Mouse (Mus musculus) forebrain, postnatal 0 days (tissue): ENCODE measurements around the gene Ces3b. TPM values are rescaled to one million over a fixed set of nuclear protein-coding genes. Genes with fewer than 3 reads are reported as not detected.
A peak's percentile ranks its signal among the peaks of the same experiment; 100 is the strongest.

ENCODE experiments used
- ATAC-seq: fragments of 200-750 bp; cut with Nextera tagmentation; 2 replicates; pipeline ENCODE4 v1.8.0; 2017; ENCODE audit warnings: mild to moderate bottlenecking, moderate library complexity
- DNase-seq: peaks from one replicate; pipeline ENCODE4 v3.0.0-alpha.2; 2015
- H3K27ac ChIP-seq: fragments of 300-500 bp; sonication (generic); 2 replicates; pipeline ENCODE4 v1.5.1; 2014; ENCODE audit warnings: low read depth, mild to moderate bottlenecking, antibody characterized with exemption, low read length, moderate library complexity, mixed read lengths
- H3K27me3 ChIP-seq: fragments of 300-500 bp; sonication (generic); 2 replicates; pipeline ENCODE4 v1.6.1; 2014; ENCODE audit warnings: mild to moderate bottlenecking, low read length, mixed read lengths; ENCODE audit not compliant: insufficient read depth
- H3K36me3 ChIP-seq: fragments of 300-500 bp; sonication (generic); 2 replicates; pipeline ENCODE4 v1.6.1; 2014; ENCODE audit warnings: mild to moderate bottlenecking, moderate library complexity; ENCODE audit not compliant: insufficient read depth
- H3K4me1 ChIP-seq: fragments of 300-500 bp; sonication (generic); 2 replicates; pipeline ENCODE4 v1.6.1; 2014; ENCODE audit warnings: antibody characterized with exemption; ENCODE audit not compliant: insufficient read depth
- H3K4me2 ChIP-seq: fragments of 300-500 bp; sonication (generic); 2 replicates; pipeline ENCODE4 v1.6.1; 2014; ENCODE audit warnings: low read depth, mild to moderate bottlenecking, moderate library complexity
- H3K4me3 ChIP-seq: fragments of 300-500 bp; sonication (generic); 2 replicates; pipeline ENCODE4 v1.5.1; 2014; ENCODE audit warnings: low read depth, low read length, mixed read lengths
- H3K9ac ChIP-seq: fragments of 300-500 bp; sonication (generic); 2 replicates; pipeline ENCODE4 v1.6.1; 2014; ENCODE audit warnings: mild to moderate bottlenecking
- H3K9me3 ChIP-seq: fragments of 300-500 bp; sonication (generic); 2 replicates; pipeline ENCODE4 v1.6.1; 2016; ENCODE audit warnings: low read length
- CTCF ChIP-seq: sonication (generic); IDR thresholded peaks from 2 replicates; pipeline ENCODE4 v1.5.1; 2016; ENCODE audit warnings: antibody characterized with exemption, control low read depth, low read depth
- WGBS: fragments of 180-500 bp; shearing (Covaris S2); extraction: QIAGEN DNeasy Blood & Tissue Kit; methylation state at CpG from one replicate; pipeline ENCODE4 v1.1.7; 2014; 5-methylcytosine and 5-hydroxymethylcytosine counted together
- polyA plus RNA-seq: library from polyadenylated mRNA; unstranded; fragments of >200 nt; fragmentation: Nextera tagmentation; extraction: Ambion mirVana; gene quantifications from 2 replicates; pipeline ENCODE4 v1.2.1, GENCODE M21; 2015
- total RNA-seq: library from RNA; depleted of rRNA; stranded (reverse); fragments of >200 nt; gene quantifications from 2 replicates; pipeline ENCODE4 v1.2.3, GENCODE M21; 2014; rRNA removed

Ces3b gene
- total and polyA plus RNA-seq, 2 experiments from 2014 or later = not detected

DNA sequence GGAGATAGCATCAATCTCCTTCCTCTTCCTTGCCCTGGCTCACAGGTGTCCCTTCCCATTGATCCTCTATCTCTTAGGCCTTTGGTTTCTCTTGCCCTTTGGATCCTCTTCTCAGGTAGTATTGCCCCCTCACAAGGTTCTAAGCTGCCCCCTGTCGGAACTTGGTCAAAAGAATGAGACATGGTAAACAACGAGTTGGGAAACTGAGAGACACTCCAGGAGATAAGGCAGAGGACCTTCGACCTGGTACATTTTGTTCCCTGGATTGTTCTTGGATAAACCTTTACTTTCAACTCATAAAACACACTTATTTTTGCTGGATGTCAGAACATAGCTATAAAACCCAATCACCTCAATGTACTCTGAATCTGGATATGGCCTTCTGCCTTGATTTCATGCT is 20.7 kb downstream of the Ces3b start:
- no peak for DNase-seq
- no peak for ATAC-seq
- Histone ChIP-seq H3K27me3 (no peaks in the 10 kb centered on the region), H3K27ac (no peak overlapping the region), H3K9me3 (no peaks in the 10 kb centered on the region), H3K4me1 (no peaks in the 10 kb centered on the region), H3K4me3 (no peak overlapping the region), H3K9ac (no peak overlapping the region), H3K4me2 (no peak overlapping the region), H3K36me3 (no peaks in the 10 kb centered on the region)
- TF ChIP-seq CTCF = no peak
- WGBS = 85% methylated on average over 3 of the region's 3 CpGs

DNA sequence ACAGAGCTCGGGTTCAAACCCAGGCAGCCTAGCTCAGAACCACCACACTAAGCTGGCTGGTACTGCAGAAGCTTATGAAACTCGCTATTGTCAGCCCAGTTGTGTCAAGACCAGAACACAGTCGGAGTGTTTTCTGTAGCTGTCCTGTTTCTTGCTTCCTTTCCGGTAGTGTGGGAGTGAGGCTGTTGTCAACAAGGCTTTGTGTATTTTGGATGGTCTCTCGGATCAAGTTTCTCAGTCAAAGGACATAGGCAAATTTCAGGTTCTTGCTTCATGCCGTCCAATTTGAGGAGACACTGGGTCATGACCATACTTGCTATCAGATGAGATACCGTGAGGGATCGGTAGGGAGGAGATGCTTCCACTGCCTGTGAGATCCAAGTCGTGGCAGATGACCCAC is 46.3 kb downstream of the Ces3b start:
- Histone ChIP-seq H3K36me3 (no peaks in the 10 kb centered on the region), H3K9me3 (no peaks in the 10 kb centered on the region), H3K4me1 (no peaks in the 10 kb centered on the region), H3K9ac (no peak overlapping the region), H3K4me3 (no peak overlapping the region), H3K27ac (no peak overlapping the region), H3K27me3 (no peaks in the 10 kb centered on the region), H3K4me2 (no peak overlapping the region)
- DNase-seq (no peak), ATAC-seq (no peak)
- 87% methylated on average over 9 of the region's 9 CpGs for WGBS
- no peak for TF ChIP-seq CTCF

DNA sequence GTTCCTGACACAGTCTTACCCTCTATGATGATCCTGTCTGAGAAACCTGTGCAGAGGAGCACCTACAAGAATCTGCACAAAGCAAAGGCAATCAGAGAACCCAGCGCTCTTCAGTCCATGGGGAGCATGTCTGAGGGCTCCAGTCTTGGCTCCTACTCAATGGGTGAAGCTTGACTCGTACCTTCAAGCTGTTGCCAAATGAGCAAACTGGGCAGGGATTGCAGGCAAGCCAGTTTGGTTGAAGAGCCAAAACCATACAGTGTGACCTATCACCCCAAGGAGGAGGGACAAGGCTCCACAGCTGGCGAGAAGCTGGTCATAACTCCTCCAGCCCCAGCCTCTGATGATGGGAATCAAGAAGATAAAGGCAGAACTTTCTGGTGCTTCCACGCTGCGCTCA is 48.0 kb downstream of the Ces3b start, which contains the start of gene Ces4a:
Gene Ces4a, plus strand, starts transcription at position 292 of the 400 bp plus-strand sequence.
- Histone ChIP-seq H3K27ac (no peak within 1 kb of the TSS), H3K27me3 (no peaks in the 10 kb centered on the region), H3K36me3 (no peaks in the 10 kb centered on the region), H3K4me1 (no peaks in the 10 kb centered on the region), H3K4me3 (no peak within 1 kb of the TSS), H3K9me3 (no peaks in the 10 kb centered on the region), H3K4me2 (no peak within 1 kb of the TSS), H3K9ac (no peak within 1 kb of the TSS)
- no peak for TF ChIP-seq CTCF
- DNase-seq (no peak), ATAC-seq (no peak)
- WGBS = 84% methylated on average over 5 of the region's 5 CpGs

DNA sequence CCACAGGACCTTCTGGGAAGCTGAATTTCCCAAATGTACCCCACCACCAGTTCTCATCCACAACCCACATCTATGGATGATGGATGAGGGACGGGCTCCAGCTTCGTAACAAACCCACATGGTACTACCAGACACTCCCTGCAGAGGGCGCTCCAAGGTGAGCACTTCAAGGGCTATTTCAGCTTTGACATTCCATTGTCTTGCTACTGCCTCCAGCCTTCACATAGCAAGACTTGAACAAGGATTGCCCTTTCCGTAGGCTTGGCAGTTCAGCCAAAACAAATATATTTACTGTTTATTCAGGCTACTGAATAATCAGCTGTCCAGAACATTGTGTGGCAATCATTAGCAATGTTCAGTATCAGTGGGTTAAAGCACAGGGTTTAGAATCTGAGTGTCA is 54.9 kb downstream of the Ces3b start:
- no peaks in the 10 kb centered on the region for H3K27me3 ChIP-seq
- H3K9ac ChIP-seq = no peak overlapping the region
- H3K4me2 ChIP-seq = no peak overlapping the region
- no peaks in the 10 kb centered on the region for H3K36me3 ChIP-seq
- H3K4me1 ChIP-seq = no peaks in the 10 kb centered on the region
- TF ChIP-seq CTCF = peak; percentile 68
- H3K4me3 ChIP-seq = no peak overlapping the region
- H3K27ac ChIP-seq = no peak overlapping the region
- DNase-seq (peak; percentile 49), ATAC-seq (no peak)
- H3K9me3 ChIP-seq = no peaks in the 10 kb centered on the region
- 18% methylated on average over 4 of the region's 4 CpGs for WGBS

DNA sequence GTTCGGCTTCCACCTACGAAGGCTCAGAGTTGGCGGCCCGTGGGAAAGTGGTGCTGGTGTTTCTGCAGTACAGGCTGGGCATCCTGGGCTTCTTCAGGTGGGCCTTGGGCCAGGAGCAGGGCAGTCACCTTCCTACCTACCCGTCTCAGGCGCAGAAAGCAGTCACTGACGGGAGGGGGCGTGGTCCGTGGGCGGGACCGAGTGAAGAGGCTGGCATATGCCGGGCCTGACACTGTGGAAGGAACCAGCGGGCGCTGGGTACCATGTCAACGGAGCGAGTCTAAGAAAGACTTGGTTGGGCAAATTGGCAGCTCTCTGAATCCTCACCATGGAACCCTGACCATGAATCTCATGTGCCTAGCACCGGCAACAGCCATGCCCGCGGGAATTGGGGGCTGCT is 58.8 kb downstream of the Ces3b start:
- no peak overlapping the region for H3K4me3 ChIP-seq
- no peak for TF ChIP-seq CTCF
- no peaks in the 10 kb centered on the region for H3K4me1 ChIP-seq
- WGBS = 42% methylated on average over 19 of the region's 19 CpGs
- no peaks in the 10 kb centered on the region for H3K9me3 ChIP-seq
- no peak for ATAC-seq
- H3K4me2 ChIP-seq = no peak overlapping the region
- no peak for DNase-seq
- no peak overlapping the region for H3K9ac ChIP-seq
- no peaks in the 10 kb centered on the region for H3K36me3 ChIP-seq
- H3K27ac ChIP-seq = no peak overlapping the region
- H3K27me3 ChIP-seq = no peaks in the 10 kb centered on the region

Other genes with a start within 250 kb of the Ces3b start
- gene Ces2c, start 236.7 kb upstream of the Ces3b start, total RNA-seq = not detected in 2 replicates
- 0.16 TPM in 1 of 2 replicates, not detected in the other for gene Ces2c, start 236.7 kb upstream of the Ces3b start, polyA plus RNA-seq
- not detected in 2 replicates for gene Ces2e, start 157.5 kb upstream of the Ces3b start, total RNA-seq
- not detected in 2 replicates for gene Ces2e, start 157.5 kb upstream of the Ces3b start, polyA plus RNA-seq
- gene Ces2f, start 136.4 kb upstream of the Ces3b start, total RNA-seq = not detected in 2 replicates
- gene Ces2f, start 136.4 kb upstream of the Ces3b start, polyA plus RNA-seq = not detected in 2 replicates
- 0.31 and 0.76 TPM in 2 replicates for gene Ces2g, start 122.0 kb upstream of the Ces3b start, total RNA-seq
- gene Ces2g, start 122.0 kb upstream of the Ces3b start, polyA plus RNA-seq = 0.08 and 0.20 TPM in 2 replicates
- not detected in 2 replicates for gene Ces2h, start 82.9 kb upstream of the Ces3b start, total RNA-seq
- gene Ces2h, start 82.9 kb upstream of the Ces3b start, polyA plus RNA-seq = not detected in 2 replicates
- not detected in 2 replicates for gene Ces3a, start 35.2 kb upstream of the Ces3b start, total RNA-seq
- not detected in 2 replicates for gene Ces3a, start 35.2 kb upstream of the Ces3b start, polyA plus RNA-seq
- 0.10 TPM in 1 of 2 replicates, not detected in the other for gene Ces4a, start 48.0 kb downstream of the Ces3b start, total RNA-seq
- 0.05 TPM in 1 of 2 replicates, not detected in the other for gene Ces4a, start 48.0 kb downstream of the Ces3b start, polyA plus RNA-seq
- 56.4 and 65.6 TPM in 2 replicates for gene Cbfb, start 86.9 kb downstream of the Ces3b start, total RNA-seq
- 23.5 and 29.9 TPM in 2 replicates for gene Cbfb, start 86.9 kb downstream of the Ces3b start, polyA plus RNA-seq
- 37.1 and 40.7 TPM in 2 replicates for gene D230025D16Rik, start 141.4 kb downstream of the Ces3b start, total RNA-seq
- gene D230025D16Rik, start 141.4 kb downstream of the Ces3b start, polyA plus RNA-seq = 22.0 and 25.5 TPM in 2 replicates
- 8.4 and 11.4 TPM in 2 replicates for gene B3gnt9, start 171.4 kb downstream of the Ces3b start, total RNA-seq
- 6.6 and 6.8 TPM in 2 replicates for gene B3gnt9, start 171.4 kb downstream of the Ces3b start, polyA plus RNA-seq
- gene Tradd, start 180.9 kb downstream of the Ces3b start, total RNA-seq = 14.7 and 23.9 TPM in 2 replicates
- 14.0 and 20.9 TPM in 2 replicates for gene Tradd, start 180.9 kb downstream of the Ces3b start, polyA plus RNA-seq
- gene Fbxl8, start 180.9 kb downstream of the Ces3b start, total RNA-seq = 0.38 and 1.4 TPM in 2 replicates
- 0.85 and 1.1 TPM in 2 replicates for gene Fbxl8, start 180.9 kb downstream of the Ces3b start, polyA plus RNA-seq
- 0.15 and 0.90 TPM in 2 replicates for gene Hsf4, start 186.0 kb downstream of the Ces3b start, total RNA-seq
- gene Hsf4, start 186.0 kb downstream of the Ces3b start, polyA plus RNA-seq = 0.30 and 0.44 TPM in 2 replicates
- 1.5 and 1.7 TPM in 2 replicates for gene Nol3, start 192.4 kb downstream of the Ces3b start, total RNA-seq
- gene Nol3, start 192.4 kb downstream of the Ces3b start, polyA plus RNA-seq = 3.0 and 4.3 TPM in 2 replicates
- 54.2 and 70.9 TPM in 2 replicates for gene 4931428F04Rik, start 206.1 kb downstream of the Ces3b start, total RNA-seq
- gene 4931428F04Rik, start 206.1 kb downstream of the Ces3b start, polyA plus RNA-seq = 124 and 146 TPM in 2 replicates
- gene Exoc3l, start 212.3 kb downstream of the Ces3b start, total RNA-seq = 1.8 and 2.7 TPM in 2 replicates
- 7.0 and 7.5 TPM in 2 replicates for gene Exoc3l, start 212.3 kb downstream of the Ces3b start, polyA plus RNA-seq
- gene E2f4, start 213.9 kb downstream of the Ces3b start, total RNA-seq = 26.2 and 36.7 TPM in 2 replicates
- gene E2f4, start 213.9 kb downstream of the Ces3b start, polyA plus RNA-seq = 30.6 and 31.6 TPM in 2 replicates
- 0.86 and 0.92 TPM in 2 replicates for gene Elmo3, start 221.8 kb downstream of the Ces3b start, total RNA-seq
- gene Elmo3, start 221.8 kb downstream of the Ces3b start, polyA plus RNA-seq = 0.54 and 1.1 TPM in 2 replicates
- 1.6 and 3.0 TPM in 2 replicates for gene Lrrc29, start 242.5 kb downstream of the Ces3b start, total RNA-seq
- 1.8 and 2.1 TPM in 2 replicates for gene Lrrc29, start 242.5 kb downstream of the Ces3b start, polyA plus RNA-seq
- gene Tmem208, start 242.6 kb downstream of the Ces3b start, total RNA-seq = 76.4 and 109 TPM in 2 replicates
- gene Tmem208, start 242.6 kb downstream of the Ces3b start, polyA plus RNA-seq = 126 and 140 TPM in 2 replicates